Mouse (Mus musculus) liver, adult 2 months (tissue): Measurements from ENCODE around the gene Stx2. TPM values are rescaled to one million over a fixed set of nuclear protein-coding genes. Genes with fewer than 3 reads are reported as not detected.

ENCODE experiments used
- DNase-seq: peaks from one replicate; pipeline ENCODE4 v3.0.0-alpha.2; 2011; ENCODE audit warnings: low read depth, low spot score; ENCODE audit errors: extremely low read depth
- H3K27ac ChIP-seq: fragments of 200-500 bp; replicated peaks from 2 replicates; pipeline ENCODE4 v1.5.1; 2012; ENCODE audit warnings: low read depth, mild to moderate bottlenecking, control low read depth, inconsistent platforms, low read length; ENCODE audit not compliant: insufficient read depth
- H3K27me3 ChIP-seq: fragments of 200-500 bp; 2 replicates; pipeline ENCODE4 v1.6.1; 2012; ENCODE audit warnings: mild to moderate bottlenecking, moderate library complexity, low read length, inconsistent platforms; ENCODE audit not compliant: control insufficient read depth, insufficient read depth
- H3K36me3 ChIP-seq: fragments of 200-500 bp; 2 replicates; pipeline ENCODE4 v1.6.1; 2012; ENCODE audit warnings: low read length, inconsistent platforms; ENCODE audit not compliant: control insufficient read depth, insufficient read depth
- H3K4me1 ChIP-seq: fragments of 200-500 bp; 2 replicates; pipeline ENCODE4 v1.6.1; 2011; ENCODE audit warnings: low read length; ENCODE audit not compliant: control insufficient read depth, insufficient read depth
- H3K4me3 ChIP-seq: fragments of 200-500 bp; 2 replicates; pipeline ENCODE4 v1.5.1; 2011; ENCODE audit warnings: low read depth, mild to moderate bottlenecking, control low read depth, low read length, moderate library complexity; ENCODE audit not compliant: insufficient read depth
- H3K79me2 ChIP-seq: fragments of 200-500 bp; 2 replicates; pipeline ENCODE4 v1.6.1; 2012; ENCODE audit warnings: inconsistent platforms, mild to moderate bottlenecking, low read length, moderate library complexity; ENCODE audit not compliant: control insufficient read depth, insufficient read depth
- H3K9ac ChIP-seq: fragments of 200-500 bp; 2 replicates; pipeline ENCODE4 v1.6.1; 2012; ENCODE audit warnings: low read depth, mild to moderate bottlenecking, control low read depth, inconsistent platforms, low read length
- CTCF ChIP-seq: fragments of 200-500 bp; IDR thresholded peaks from 2 replicates; pipeline ENCODE4 v1.5.1; 2011; ENCODE audit warnings: low read depth, low read length, control low read depth
- POLR2A ChIP-seq: fragments of 200-500 bp; IDR thresholded peaks from 2 replicates; pipeline ENCODE4 v1.6.1; 2011; ENCODE audit warnings: low read length, control low read depth; ENCODE audit not compliant: insufficient read depth; ENCODE audit errors: extremely low read depth
- WGBS: fragments of 180-500 bp; shearing (Covaris S2); methylation state at CpG from one replicate; pipeline ENCODE4 v1.1.7; 2018; 5-methylcytosine and 5-hydroxymethylcytosine counted together
- polyA plus RNA-seq: library from polyadenylated mRNA; depleted of rRNA; stranded (reverse); fragments of >200 nt; gene quantifications from 2 replicates; pipeline ENCODE4 v1.2.3, GENCODE M21; 2012; rRNA removed
- total RNA-seq: library from RNA; depleted of rRNA; stranded (reverse); fragments of >200 nt; gene quantifications from 2 replicates; pipeline ENCODE4 v1.2.3, GENCODE M21; 2014; rRNA removed

Stx2 gene
- total RNA-seq: 9.4 and 9.7 TPM in 2 replicates
- 12.2 and 13.0 TPM in 2 replicates for polyA plus RNA-seq

DNA sequence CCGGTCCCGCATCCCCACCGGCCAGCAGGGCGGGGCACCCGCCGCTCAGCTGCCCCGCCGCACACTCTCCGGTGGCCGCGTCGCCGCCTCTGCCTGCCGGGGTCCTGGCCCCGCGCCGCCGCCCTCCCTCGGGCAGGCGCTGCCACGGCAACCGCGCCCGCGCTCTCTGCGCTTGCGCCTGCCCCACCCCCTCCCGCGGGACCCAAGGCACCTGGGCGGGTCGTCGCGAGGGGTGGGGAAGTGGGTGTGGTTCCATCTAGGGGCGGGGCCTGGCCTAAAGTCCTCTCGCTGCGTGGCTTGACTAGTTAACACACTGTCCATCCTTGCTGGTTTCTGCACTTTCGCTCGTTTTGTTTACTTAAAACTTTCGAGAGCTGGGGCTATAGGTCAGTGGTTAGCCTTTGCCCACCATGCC lies at the start of gene Stx2:
TSS of gene Stx2 (minus strand) at position 163 of the 415 bp plus-strand sequence.
- 1% methylated on average over 39 of the region's 39 CpGs for WGBS
- Histone ChIP-seq H3K36me3 (no peaks in the 10 kb centered on the region), H3K9ac (peak within 1 kb of the TSS; percentile 77), H3K4me3 (peak within 1 kb of the TSS; percentile 76), H3K27ac (peak within 1 kb of the TSS; percentile 69), H3K27me3 (no peaks in the 10 kb centered on the region), H3K4me1 (peaks cover 6% of the 10 kb centered on the region), H3K79me2 (peaks cover 3% of the 10 kb centered on the region; the same call in 1 of the 2 replicates)
- DNase-seq: peak; percentile 82
- no peak for TF ChIP-seq CTCF
- peak; percentile 32; the same call in 1 of the 2 replicates for TF ChIP-seq POLR2A

DNA sequence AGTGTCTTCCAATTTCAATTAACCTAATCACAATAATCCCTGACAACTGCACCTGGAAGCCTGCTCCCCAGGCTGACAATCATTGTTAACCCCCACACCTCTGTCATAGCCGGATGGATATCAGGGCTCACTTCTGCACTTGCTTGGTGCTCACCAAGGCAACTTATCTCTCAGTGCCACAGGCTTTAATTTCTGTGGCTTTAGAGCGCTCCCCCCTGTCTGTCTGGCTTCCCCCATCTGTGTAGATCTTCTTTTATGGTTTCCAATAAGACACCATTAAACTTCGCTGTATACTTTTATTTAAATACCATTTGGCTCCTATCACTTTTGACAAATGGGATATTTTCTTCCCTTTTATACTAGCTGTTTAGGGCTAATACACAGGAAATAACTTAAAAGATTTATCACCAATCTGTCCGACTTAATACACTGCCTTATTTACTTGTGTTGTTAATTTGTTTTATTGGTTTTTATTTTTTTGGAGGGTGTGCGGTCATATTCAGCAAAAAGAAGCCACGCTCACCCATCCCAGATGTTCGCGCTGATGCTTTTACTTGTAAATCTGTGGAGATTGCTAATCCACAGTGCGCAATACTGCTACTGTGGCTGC lies 46.4 kb upstream of the Stx2 start:
- Histone ChIP-seq H3K27me3 (no peaks in the 10 kb centered on the region), H3K4me3 (no peak overlapping the region), H3K79me2 (no peaks in the 10 kb centered on the region), H3K36me3 (no peaks in the 10 kb centered on the region), H3K27ac (no peak overlapping the region), H3K9ac (no peak overlapping the region), H3K4me1 (no peaks in the 10 kb centered on the region)
- no peak for DNase-seq
- 83% methylated on average over 9 of the region's 9 CpGs for WGBS
- TF ChIP-seq CTCF (no peak), POLR2A (no peak)

DNA sequence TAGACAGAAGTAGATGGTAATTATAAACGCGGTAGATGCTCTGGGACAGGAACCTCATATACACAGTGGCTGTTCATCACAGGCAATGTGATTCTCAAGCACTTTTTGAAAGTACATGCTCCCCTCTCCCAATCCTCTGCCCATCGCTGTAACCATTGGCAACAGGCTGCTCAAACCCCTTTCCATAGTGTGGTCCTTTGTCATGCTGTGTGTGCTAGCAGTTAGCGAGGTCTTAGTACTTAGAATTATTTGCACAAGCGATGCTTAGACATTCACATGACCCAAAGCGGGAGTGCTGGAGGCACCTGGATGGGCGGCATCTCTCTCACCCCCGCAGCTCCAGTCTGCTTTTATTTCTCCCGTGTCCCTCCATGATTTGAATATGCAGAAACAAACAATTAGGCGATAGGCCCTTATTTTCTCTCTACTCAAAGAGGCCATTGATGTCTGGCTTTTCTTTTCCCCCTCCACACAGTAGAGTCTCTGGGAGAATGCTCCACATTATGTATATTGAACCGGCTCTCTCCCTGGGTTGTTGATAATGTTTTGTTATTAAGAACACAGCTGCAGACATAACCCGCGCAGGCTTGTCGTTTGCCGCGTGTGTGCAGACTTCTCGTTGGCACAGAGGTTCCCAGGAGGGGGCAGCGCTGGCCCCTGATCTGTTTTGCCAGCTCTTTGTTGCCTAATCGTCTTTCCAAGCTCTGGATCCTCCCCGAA lies 44.4 kb upstream of the Stx2 start:
- Histone ChIP-seq H3K36me3 (no peaks in the 10 kb centered on the region), H3K9ac (no peak overlapping the region), H3K4me3 (no peak overlapping the region), H3K27me3 (no peaks in the 10 kb centered on the region), H3K4me1 (no peaks in the 10 kb centered on the region), H3K79me2 (no peaks in the 10 kb centered on the region), H3K27ac (no peak overlapping the region)
- TF ChIP-seq CTCF (no peak), POLR2A (no peak)
- no peak for DNase-seq
- 32% methylated on average over 20 of the region's 20 CpGs for whole genome bisulfite sequencing

DNA sequence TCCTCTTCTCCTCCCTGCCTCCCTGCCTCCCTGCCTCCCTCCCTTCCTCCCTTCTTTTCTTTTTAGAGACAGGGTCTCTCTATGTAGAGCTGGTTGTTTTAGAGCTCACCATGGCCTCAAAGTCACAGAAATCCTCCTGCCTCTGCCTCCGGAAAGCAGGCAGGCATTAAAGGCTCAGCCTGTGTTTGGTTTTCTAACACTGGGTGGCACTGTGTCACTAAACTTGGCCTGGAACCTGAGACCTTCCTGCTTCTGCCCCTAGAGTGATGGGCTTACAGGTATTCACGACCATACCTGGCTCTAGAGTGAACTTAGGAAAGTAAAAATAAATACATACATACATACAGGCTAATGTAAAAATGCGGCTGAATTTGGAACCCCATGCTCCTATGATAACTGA lies 43.5 kb upstream of the Stx2 start:
- DNase-seq: no peak
- H3K9ac ChIP-seq: no peak overlapping the region

DNA sequence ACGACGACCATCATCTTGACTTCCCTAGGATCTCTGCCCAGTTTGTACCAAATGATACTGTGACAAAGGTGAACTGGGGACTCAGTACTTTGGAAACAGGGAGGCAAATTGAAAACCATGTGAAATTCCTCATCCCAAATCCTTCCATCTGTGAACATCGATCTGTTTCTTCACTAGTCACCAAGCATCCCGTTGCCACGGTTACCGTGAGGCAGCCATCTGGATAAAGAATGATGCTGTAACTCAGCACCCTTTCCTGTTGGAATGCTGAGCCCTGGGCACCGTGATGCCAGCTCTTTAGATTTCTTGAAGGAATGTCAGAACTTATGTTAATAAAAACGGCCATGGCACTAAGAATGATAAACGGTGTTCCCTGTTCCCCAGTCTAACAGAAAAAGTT lies 41.0 kb upstream of the Stx2 start:
- H3K4me3 ChIP-seq: no peak overlapping the region
- TF ChIP-seq POLR2A: no peak
- 86% methylated on average over 9 of the region's 9 CpGs for WGBS
- H3K36me3 ChIP-seq: no peaks in the 10 kb centered on the region
- H3K27ac ChIP-seq: no peak overlapping the region
- H3K9ac ChIP-seq: no peak overlapping the region
- no peaks in the 10 kb centered on the region for H3K27me3 ChIP-seq
- no peak for DNase-seq
- no peaks in the 10 kb centered on the region for H3K79me2 ChIP-seq
- H3K4me1 ChIP-seq: no peaks in the 10 kb centered on the region

More for the DNA sequence above, 43.5 kb upstream of the Stx2 start:
- TF ChIP-seq POLR2A (no peak), CTCF (no peak)
- no peak overlapping the region for H3K27ac ChIP-seq
- WGBS: 72% methylated on average over 3 of the region's 3 CpGs
- H3K4me3 ChIP-seq: no peak overlapping the region
- H3K4me1 ChIP-seq: no peaks in the 10 kb centered on the region
- H3K36me3 ChIP-seq: no peaks in the 10 kb centered on the region
- H3K27me3 ChIP-seq: no peaks in the 10 kb centered on the region
- no peaks in the 10 kb centered on the region for H3K79me2 ChIP-seq
